Comparison of ENCODE assay signal across 17 mouse cellular contexts in the genomic region with DNA sequence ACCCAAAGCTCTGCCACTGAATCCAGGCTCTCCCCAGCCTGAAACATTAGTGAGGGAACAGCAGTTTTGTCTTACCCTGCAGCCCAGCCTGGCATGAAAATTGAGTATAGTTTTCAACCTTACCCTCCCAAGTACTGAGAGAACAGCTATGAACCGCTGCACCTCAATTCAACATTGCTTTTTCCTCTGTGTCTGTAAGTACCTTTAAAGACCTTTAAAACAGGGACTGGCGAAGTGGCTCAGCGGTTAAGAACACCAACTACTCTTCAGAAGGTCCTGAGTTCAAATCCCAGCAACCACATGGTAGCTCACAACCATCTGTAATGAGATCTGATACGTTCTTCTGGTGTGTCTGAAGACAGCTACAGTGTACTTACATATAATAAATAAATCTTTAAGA. TPM values are rescaled to one million over a fixed set of nuclear protein-coding genes. Genes with fewer than 3 reads are reported as not detected.
DNase-seq lines count a peak whose midpoint lies in the region; ATAC-seq and TF ChIP-seq lines count a peak whose summit lies in the region.
"Had no signal": no experiment of that assay in that cellular context is flagged by ENCODE, and none has a peak within 500 bp of the region (broad histone marks: within the 10 kb centered on the region; RNA-seq: fewer than 3 reads in every experiment).

No protein-coding gene starts in this region.

- no peak for TF ChIP-seq EP300 in liver, postnatal 0 days (IDR thresholded peaks at IDR 0.05; ENCODE audit: low read depth)

- H3K36me3 ChIP-seq in heart, embryonic 13.5 days = peaks cover 37% of the 10 kb centered on the region
- H3K36me3 ChIP-seq in lung, embryonic 14.5 days (ENCODE audit: insufficient read depth) = 0 out of 2 replicates have a peak, but pooled peaks cover 17% of the 10 kb centered on the region
- peaks cover 8% of the 10 kb centered on the region; the same call in 1 of the 2 replicates for H3K36me3 ChIP-seq in heart, embryonic 16.5 days (ENCODE audit: control insufficient read depth, insufficient read depth)
- no peaks in the 10 kb centered on the region; the same call in 1 of the 2 replicates for H3K36me3 ChIP-seq in liver, postnatal 0 days (replicated peaks; ENCODE audit: insufficient read depth, low read length)

- no peak for ATAC-seq in heart, embryonic 13.5 days (ENCODE audit: extremely low read depth, insufficient number of reproducible peaks, low FRiP score, low TSS enrichment)
- no peak for ATAC-seq in lung, embryonic 14.5 days (ENCODE audit: insufficient read depth)
- ATAC-seq in heart, embryonic 16.5 days (replicated peaks; ENCODE audit: extremely low read depth, insufficient read depth, low FRiP score) = no peak
- ATAC-seq in liver, postnatal 0 days = no peak
- ATAC-seq: CD4-positive, CD25-positive, alpha-beta regulatory T cell, adult 4 months; forebrain, embryonic 14.5 days had no signal

- peak overlapping the region; percentile 65 for H3K4me2 ChIP-seq in heart, embryonic 13.5 days
- peak overlapping the region; percentile 56 for H3K4me2 ChIP-seq in lung, embryonic 14.5 days
- H3K4me2 ChIP-seq in heart, embryonic 16.5 days (ENCODE audit: low read depth, low read length) = peak overlapping the region; percentile 60
- peak overlapping the region; percentile 60 for H3K4me2 ChIP-seq in liver, postnatal 0 days (ENCODE audit: low read depth, low read length)

- H3K27ac ChIP-seq in heart, embryonic 13.5 days (replicated peaks) = no peak overlapping the region
- no peak overlapping the region for H3K27ac ChIP-seq in lung, embryonic 14.5 days (ENCODE audit: low read depth)
- H3K27ac ChIP-seq in heart, embryonic 16.5 days (ENCODE audit: low read length) = no peak overlapping the region
- no peak overlapping the region; the same call in 1 of the 2 replicates for H3K27ac ChIP-seq in liver, postnatal 0 days (ENCODE audit: low read depth)
- H3K27ac ChIP-seq: embryonic facial prominence, embryonic 12.5 days had no signal

- TF ChIP-seq CTCF in lung, embryonic 14.5 days (IDR thresholded peaks at IDR 0.05; ENCODE audit: low read depth) = no peak
- no peak for TF ChIP-seq CTCF in liver, postnatal 0 days (IDR thresholded peaks at IDR 0.05; ENCODE audit: low read depth)

- H3K9me3 ChIP-seq in heart, embryonic 13.5 days = no peaks in the 10 kb centered on the region
- no peaks in the 10 kb centered on the region for H3K9me3 ChIP-seq in lung, embryonic 14.5 days (ENCODE audit: low read depth, low read length)
- no peaks in the 10 kb centered on the region for H3K9me3 ChIP-seq in heart, embryonic 16.5 days (replicated peaks; ENCODE audit: control insufficient read depth, low read length)
- H3K9me3 ChIP-seq in liver, postnatal 0 days (ENCODE audit: low read length) = no peaks in the 10 kb centered on the region
- H3K9me3 ChIP-seq: embryonic facial prominence, embryonic 12.5 days; megakaryocyte, embryonic 14.5 days had no signal

- H3K27me3 ChIP-seq in heart, embryonic 13.5 days (replicated peaks) = no peaks in the 10 kb centered on the region
- H3K27me3 ChIP-seq in lung, embryonic 14.5 days (ENCODE audit: insufficient read depth, low read length) = no peaks in the 10 kb centered on the region
- no peaks in the 10 kb centered on the region for H3K27me3 ChIP-seq in heart, embryonic 16.5 days (ENCODE audit: control insufficient read depth, insufficient read depth, low read length)
- H3K27me3 ChIP-seq in liver, postnatal 0 days (ENCODE audit: insufficient read depth, low read length) = no peaks in the 10 kb centered on the region
- H3K27me3 ChIP-seq: embryonic facial prominence, embryonic 12.5 days had no signal

- H3K4me1 ChIP-seq in heart, embryonic 13.5 days = peaks cover 5% of the 10 kb centered on the region; the same call in 1 of the 2 replicates
- H3K4me1 ChIP-seq in lung, embryonic 14.5 days (ENCODE audit: insufficient read depth) = no peaks in the 10 kb centered on the region
- peaks cover 2% of the 10 kb centered on the region for H3K4me1 ChIP-seq in heart, embryonic 16.5 days (ENCODE audit: control insufficient read depth, insufficient read depth, low read length)
- H3K4me1 ChIP-seq in liver, postnatal 0 days (ENCODE audit: insufficient read depth) = peaks cover 2% of the 10 kb centered on the region; the same call in 1 of the 2 replicates
- H3K4me1 ChIP-seq: embryonic facial prominence, embryonic 12.5 days had no signal

- H3K9ac ChIP-seq in heart, embryonic 13.5 days = no peak overlapping the region
- no peak overlapping the region for H3K9ac ChIP-seq in lung, embryonic 14.5 days
- no peak overlapping the region for H3K9ac ChIP-seq in heart, embryonic 16.5 days (ENCODE audit: low read length)
- H3K9ac ChIP-seq in liver, postnatal 0 days (replicated peaks) = no peak overlapping the region
- H3K9ac ChIP-seq: embryonic facial prominence, embryonic 12.5 days had no signal

- H3K4me3 ChIP-seq in heart, embryonic 13.5 days = peak overlapping the region; percentile 68
- H3K4me3 ChIP-seq in lung, embryonic 14.5 days (ENCODE audit: low read depth, low read length) = no peak overlapping the region
- peak overlapping the region; percentile 48 for H3K4me3 ChIP-seq in heart, embryonic 16.5 days (ENCODE audit: low read length)
- no peak overlapping the region for H3K4me3 ChIP-seq in liver, postnatal 0 days (ENCODE audit: low read depth, low read length)
- H3K4me3 ChIP-seq: embryonic facial prominence, embryonic 12.5 days had no signal

- 88% methylated on average over 4 of the region's 4 CpGs for WGBS in heart, embryonic 13.5 days
- WGBS in lung, embryonic 14.5 days = 94% methylated on average over 4 of the region's 4 CpGs
- 79% methylated on average over 4 of the region's 4 CpGs for WGBS in heart, embryonic 16.5 days
- WGBS in liver, postnatal 0 days (ENCODE audit: insufficient replicate concordance) = 87% methylated on average over 4 of the region's 4 CpGs

- DNase-seq in heart, postnatal 36 days = no peak
- DNase-seq in lung, embryonic 14.5 days = no peak
- DNase-seq in lung, postnatal 4 days = no peak
- DNase-seq in liver, postnatal 0 days = no peak
- DNase-seq in adrenal gland, adult 18-20 months (ENCODE audit: low spot score in 2 of 2) = no peak
- no peak for DNase-seq in yolk sac, embryonic 10.5 days (ENCODE audit: low spot score)
- DNase-seq: adrenal gland, adult 8-10 months; cerebellum, postnatal 14 days; gastrocnemius, postnatal 36 days; kidney, postnatal 10 days; lung, adult 2 months had no signal

- intact Hi-C loops in heart, postnatal 36 days (cut with DNase I) = loop anchor here (10.0 kb wide), 1 partner anchor 953 kb away; no protein-coding TSS in a partner anchor

RNA-seq across cellular contexts. Expression of a gene that starts 2.0 kb away (rescaled TPM):
- polyA plus RNA-seq in heart, embryonic 13.5 days (2015; fragmentation: Nextera tagmentation; extraction: Ambion mirVana) = 770 and 864 TPM in 2 replicates
- 1,000 to 10,000 TPM; 1,680 to 1,775 TPM for total RNA-seq in heart, postnatal 36 days (2021)
- 327 and 365 TPM in 2 replicates for polyA plus RNA-seq in lung, embryonic 14.5 days (2014; fragmentation: Nextera tagmentation; extraction: Ambion mirVana)
- 884 and 895 TPM in 2 replicates for polyA plus RNA-seq in heart, embryonic 16.5 days (2015; fragmentation: Nextera tagmentation; extraction: Ambion mirVana)
- 537 and 543 TPM in 2 replicates for polyA plus RNA-seq in liver, postnatal 0 days (2015; fragmentation: Nextera tagmentation; extraction: Ambion mirVana)
- total RNA-seq in adrenal gland, adult 18-20 months (2021) = 100 to 1,000 TPM; 405 to 701 TPM

RNA-seq across cellular contexts. Expression of a gene that starts 5.8 kb away (rescaled TPM):
- polyA plus RNA-seq in heart, embryonic 13.5 days (2015; fragmentation: Nextera tagmentation; extraction: Ambion mirVana) = 44.4 and 48.7 TPM in 2 replicates
- 10 to 100 TPM; 38.7 to 54.0 TPM for total RNA-seq in heart, postnatal 36 days (2021)
- polyA plus RNA-seq in lung, embryonic 14.5 days (2014; fragmentation: Nextera tagmentation; extraction: Ambion mirVana) = 62.7 and 63.0 TPM in 2 replicates
- polyA plus RNA-seq in heart, embryonic 16.5 days (2015; fragmentation: Nextera tagmentation; extraction: Ambion mirVana) = 43.5 and 46.5 TPM in 2 replicates
- 21.7 and 22.3 TPM in 2 replicates for polyA plus RNA-seq in liver, postnatal 0 days (2015; fragmentation: Nextera tagmentation; extraction: Ambion mirVana)
- total RNA-seq in adrenal gland, adult 18-20 months (2021) = 10 to 100 TPM; 52.9 to 53.2 TPM

RNA-seq across cellular contexts. Expression of a gene that starts 9.6 kb away (rescaled TPM):
- polyA plus RNA-seq in heart, embryonic 13.5 days (2015; fragmentation: Nextera tagmentation; extraction: Ambion mirVana) = 11.7 and 13.4 TPM in 2 replicates
- total RNA-seq in heart, postnatal 36 days (2021) = 10 to 100 TPM in 1 of 2 experiments, 1 to 10 TPM in 1; 7.5 to 10.5 TPM
- 34.4 TPM in 2 replicates for polyA plus RNA-seq in lung, embryonic 14.5 days (2014; fragmentation: Nextera tagmentation; extraction: Ambion mirVana)
- polyA plus RNA-seq in heart, embryonic 16.5 days (2015; fragmentation: Nextera tagmentation; extraction: Ambion mirVana) = 10.3 and 12.1 TPM in 2 replicates
- polyA plus RNA-seq in liver, postnatal 0 days (2015; fragmentation: Nextera tagmentation; extraction: Ambion mirVana) = 3.1 and 4.9 TPM in 2 replicates
- total RNA-seq in adrenal gland, adult 18-20 months (2021) = 10 to 100 TPM; 28.7 to 43.2 TPM

Comparison
In these comparisons a context has a peak if more than half of its experiments do, and no peak if none do; other contexts are left out.
1. H3K4me3 ChIP-seq: peak in heart, embryonic 13.5 days (single experiment) and heart, embryonic 16.5 days (single experiment); none in lung, embryonic 14.5 days (single experiment) and liver, postnatal 0 days (single experiment).
2. Peak in every context shown above with its lines, with median percentiles within 50 percentile points of each other: H3K4me2 ChIP-seq.